In genomic region chr17:26503981-26504671, GRCm38 (mm10) we compare ENCODE assay signal across 8 mouse cellular contexts. TPM values are rescaled to one million over a fixed set of nuclear protein-coding genes. Genes with fewer than 3 reads are reported as not detected.
DNase-seq lines count a peak whose midpoint lies in the region; ATAC-seq and TF ChIP-seq lines count a peak whose summit lies in the region.

No protein-coding gene starts in this region.

- peaks cover 38% of the 10 kb centered on the region for H3K4me1 ChIP-seq in hindbrain, postnatal 0 days (ENCODE audit: insufficient read depth, low read length)
- H3K4me1 ChIP-seq in stomach, embryonic 14.5 days (ENCODE audit: control insufficient read depth, insufficient read depth, low read length), result peaks cover 37% of the 10 kb centered on the region

- H3K4me2 ChIP-seq in hindbrain, postnatal 0 days (ENCODE audit: low read depth, low read length), result peak overlapping the region; percentile 59
- 0 out of 2 replicates have a peak overlapping the region, but pooled peaks have one; percentile 45 for H3K4me2 ChIP-seq in stomach, embryonic 14.5 days (replicated peaks; ENCODE audit: low read depth, low read length)

- H3K9me3 ChIP-seq in hindbrain, postnatal 0 days (ENCODE audit: low read length), result no peaks in the 10 kb centered on the region
- no peaks in the 10 kb centered on the region for H3K9me3 ChIP-seq in stomach, embryonic 14.5 days (ENCODE audit: control insufficient read depth, low read depth, low read length)

- H3K36me3 ChIP-seq in hindbrain, postnatal 0 days (ENCODE audit: insufficient read depth, low read length), result 0 out of 2 replicates have a peak, but pooled peaks cover 3% of the 10 kb centered on the region
- no peaks in the 10 kb centered on the region for H3K36me3 ChIP-seq in stomach, embryonic 14.5 days (ENCODE audit: control insufficient read depth, insufficient read depth, low read length)

- H3K4me3 ChIP-seq in hindbrain, postnatal 0 days (ENCODE audit: low read length), result no peak overlapping the region
- no peak overlapping the region for H3K4me3 ChIP-seq in stomach, embryonic 14.5 days (ENCODE audit: low read depth, low read length)

- TF ChIP-seq CTCF in hindbrain, postnatal 0 days (IDR thresholded peaks at IDR 0.05; ENCODE audit: low read depth), result no peak

- peak overlapping the region; percentile 86 for H3K27ac ChIP-seq in hindbrain, postnatal 0 days
- H3K27ac ChIP-seq in stomach, embryonic 14.5 days (ENCODE audit: low read length), result peak overlapping the region; percentile 75

- H3K27me3 ChIP-seq in hindbrain, postnatal 0 days (ENCODE audit: insufficient read depth, low read length), result no peaks in the 10 kb centered on the region
- H3K27me3 ChIP-seq in stomach, embryonic 14.5 days (ENCODE audit: control insufficient read depth, insufficient read depth, low read length), result no peaks in the 10 kb centered on the region

- WGBS in hindbrain, postnatal 0 days, result 11% methylated on average over 11 of the region's 11 CpGs
- WGBS in stomach, embryonic 14.5 days, result 29% methylated on average over 11 of the region's 11 CpGs

- DNase-seq in embryo, embryonic 10 days (ENCODE audit: low spot score), result peak; percentile 36
- DNase-seq in embryo, embryonic 9.5 days (ENCODE audit: extremely low spot score), result no peak
- peak; percentile 83 for DNase-seq in cerebellum, adult 9-11 months
- DNase-seq in gastrocnemius, adult 8-10 months (ENCODE audit: low spot score in 2 of 2), result peak; percentile 76 to 83
- DNase-seq in hindbrain, postnatal 0 days (ENCODE audit: low spot score), result peak; percentile 74
- peak; percentile 67 to 79 for DNase-seq in left cerebral cortex, adult 18-20 months (ENCODE audit: low spot score in 2 of 2)
- DNase-seq in lung, postnatal 4 days, result peak; percentile 83 to 91

- no peak for ATAC-seq in hindbrain, postnatal 0 days
- ATAC-seq in stomach, embryonic 14.5 days (ENCODE audit: insufficient number of reproducible peaks, insufficient read depth, low FRiP score, low read depth), result no peak

- H3K9ac ChIP-seq in hindbrain, postnatal 0 days (replicated peaks; ENCODE audit: low read length), result peak overlapping the region; percentile 37
- H3K9ac ChIP-seq in stomach, embryonic 14.5 days (replicated peaks; ENCODE audit: low read depth, low read length), result no peak overlapping the region

RNA-seq across cellular contexts. Expression of gene Ergic1, which starts 57.2 kb away (rescaled TPM):
- 10 to 100 TPM; 42.1 to 62.2 (median 50.9) TPM for total RNA-seq in gastrocnemius, adult 8-10 months (2022)
- total RNA-seq in hindbrain, postnatal 0 days (2014; rRNA removed), result 235 and 250 TPM in 2 replicates
- 81.2 and 93.5 TPM in 2 replicates for polyA plus RNA-seq in hindbrain, postnatal 0 days (2015; fragmentation: Nextera tagmentation; extraction: Ambion mirVana)
- 100 to 1,000 TPM; 150 to 155 TPM for total RNA-seq in left cerebral cortex, adult 18-20 months (2021)
- 133 and 142 TPM in 2 replicates for polyA plus RNA-seq in stomach, embryonic 14.5 days (2014; fragmentation: Nextera tagmentation; extraction: Ambion mirVana)

RNA-seq across cellular contexts. Expression of gene Dusp1, which starts 57.8 kb away (rescaled TPM):
- 10 to 100 TPM; 49.6 to 99.2 (median 59.4) TPM for total RNA-seq in gastrocnemius, adult 8-10 months (2022)
- total RNA-seq in hindbrain, postnatal 0 days (2014; rRNA removed), result 50.5 and 51.4 TPM in 2 replicates
- 25.3 and 27.0 TPM in 2 replicates for polyA plus RNA-seq in hindbrain, postnatal 0 days (2015; fragmentation: Nextera tagmentation; extraction: Ambion mirVana)
- total RNA-seq in left cerebral cortex, adult 18-20 months (2021), result 10 to 100 TPM; 60.7 to 61.5 TPM
- polyA plus RNA-seq in stomach, embryonic 14.5 days (2014; fragmentation: Nextera tagmentation; extraction: Ambion mirVana), result 16.2 and 21.0 TPM in 2 replicates
